Mouse (Mus musculus): ENCODE measurements around the gene Pnn. TPM values are rescaled to one million over a fixed set of nuclear protein-coding genes. Genes with fewer than 3 reads are reported as not detected.
"Not testable (repeated sequence)": the region's sequence is repeated elsewhere in the genome, so short reads cannot be mapped to it uniquely, and the experiment has no call there.

The Pnn gene
- total and polyA plus RNA-seq, 2 experiments from 2014 or later, result 11.8 to 41.3 TPM

- ATAC-seq (ENCODE audit: insufficient read depth, low read depth) (no peak), DNase-seq (ENCODE audit: low spot score) (no peak)
- no peaks in the 10 kb centered on the region for H3K27me3 ChIP-seq (ENCODE audit: control insufficient read depth, insufficient read depth, low read length)
- H3K27ac ChIP-seq (ENCODE audit: low read depth), result no peak overlapping the region
- H3K36me3 ChIP-seq (replicated peaks; ENCODE audit: control insufficient read depth, insufficient read depth, low read length), result peaks cover 17% of the 10 kb centered on the region
- H3K4me1 ChIP-seq (ENCODE audit: control insufficient read depth, insufficient read depth), result no peaks in the 10 kb centered on the region
- TF ChIP-seq EP300 (IDR thresholded peaks at IDR 0.05; ENCODE audit: low read depth), result no peak
- TF ChIP-seq CTCF (IDR thresholded peaks at IDR 0.05; ENCODE audit: low read depth), result no peak
- no peaks in the 10 kb centered on the region for H3K9me3 ChIP-seq (replicated peaks; ENCODE audit: control insufficient read depth, low read length)
- H3K4me3 ChIP-seq (ENCODE audit: low read depth, low read length), result no peak overlapping the region
- H3K4me2 ChIP-seq (ENCODE audit: low read depth, low read length), result no peak overlapping the region
- no peak overlapping the region for H3K9ac ChIP-seq (replicated peaks; ENCODE audit: low read depth, low read length)
Observed at GRCm38 (mm10) chr12:59053976-59054375, 12.7 kb upstream of the Pnn start.

- H3K9ac ChIP-seq (replicated peaks; ENCODE audit: low read depth, low read length), result no peak overlapping the region
- ATAC-seq (ENCODE audit: insufficient read depth, low read depth), result no peak
- no peak for TF ChIP-seq CTCF (IDR thresholded peaks at IDR 0.05; ENCODE audit: low read depth)
Observed at GRCm38 (mm10) chr12:59055196-59055850, 11.4 kb upstream of the Pnn start.

GRCm38 (mm10) chr12:59056222-59056621 is 10.5 kb upstream of the Pnn start:
- no peak overlapping the region for H3K27ac ChIP-seq (ENCODE audit: low read depth)
- WGBS, result 95% methylated on average over 11 of the region's 11 CpGs
- H3K27me3 ChIP-seq (ENCODE audit: control insufficient read depth, insufficient read depth, low read length), result no peaks in the 10 kb centered on the region
- peaks cover 13% of the 10 kb centered on the region; the same call in 1 of the 2 replicates for H3K4me1 ChIP-seq (ENCODE audit: control insufficient read depth, insufficient read depth)
- H3K4me3 ChIP-seq (ENCODE audit: low read depth, low read length), result no peak overlapping the region
- no peak overlapping the region for H3K9ac ChIP-seq (replicated peaks; ENCODE audit: low read depth, low read length)
- no peaks in the 10 kb centered on the region for H3K9me3 ChIP-seq (replicated peaks; ENCODE audit: control insufficient read depth, low read length)
- H3K36me3 ChIP-seq (replicated peaks; ENCODE audit: control insufficient read depth, insufficient read depth, low read length), result peaks cover 16% of the 10 kb centered on the region
- no peak overlapping the region for H3K4me2 ChIP-seq (ENCODE audit: low read depth, low read length)
- TF ChIP-seq CTCF (IDR thresholded peaks at IDR 0.05; ENCODE audit: low read depth), result no peak
- no peak for TF ChIP-seq EP300 (IDR thresholded peaks at IDR 0.05; ENCODE audit: low read depth)
- ATAC-seq (ENCODE audit: insufficient read depth, low read depth) (no peak), DNase-seq (ENCODE audit: low spot score) (no peak)

More at GRCm38 (mm10) chr12:59055196-59055850, 11.4 kb upstream of the Pnn start:
- 65% methylated on average over 4 of the region's 4 CpGs for WGBS
- no peaks in the 10 kb centered on the region for H3K27me3 ChIP-seq (ENCODE audit: control insufficient read depth, insufficient read depth, low read length)
- H3K9me3 ChIP-seq (replicated peaks; ENCODE audit: control insufficient read depth, low read length), result no peaks in the 10 kb centered on the region
- no peak overlapping the region for H3K4me3 ChIP-seq (ENCODE audit: low read depth, low read length)
- H3K27ac ChIP-seq (ENCODE audit: low read depth), result no peak overlapping the region
- H3K4me1 ChIP-seq (ENCODE audit: control insufficient read depth, insufficient read depth), result peaks cover 10% of the 10 kb centered on the region; the same call in 1 of the 2 replicates
- DNase-seq (ENCODE audit: low spot score), result no peak
- H3K36me3 ChIP-seq (replicated peaks; ENCODE audit: control insufficient read depth, insufficient read depth, low read length), result peaks cover 16% of the 10 kb centered on the region
- H3K4me2 ChIP-seq (ENCODE audit: low read depth, low read length), result no peak overlapping the region

- H3K36me3 ChIP-seq (replicated peaks; ENCODE audit: control insufficient read depth, insufficient read depth, low read length), result peaks cover 10% of the 10 kb centered on the region; the same call in 1 of the 2 replicates
- ATAC-seq (ENCODE audit: insufficient read depth, low read depth), result not testable (repeated sequence)
Observed at GRCm38 (mm10) chr12:59058242-59058641, 8.4 kb upstream of the Pnn start.

GRCm38 (mm10) chr12:59060322-59060721 is 6.4 kb upstream of the Pnn start:
- Histone ChIP-seq H3K36me3 (replicated peaks; ENCODE audit: control insufficient read depth, insufficient read depth, low read length) (peaks cover 10% of the 10 kb centered on the region; the same call in 1 of the 2 replicates), H3K9me3 (replicated peaks; ENCODE audit: control insufficient read depth, low read length) (no peaks in the 10 kb centered on the region), H3K4me1 (ENCODE audit: control insufficient read depth, insufficient read depth) (peaks cover 13% of the 10 kb centered on the region; the same call in 1 of the 2 replicates), H3K27me3 (ENCODE audit: control insufficient read depth, insufficient read depth, low read length) (0 out of 2 replicates have a peak, but pooled peaks cover 3% of the 10 kb centered on the region), H3K27ac (ENCODE audit: low read depth) (peak overlapping the region; percentile 96), H3K4me2 (ENCODE audit: low read depth, low read length) (peak overlapping the region; percentile 82), H3K9ac (replicated peaks; ENCODE audit: low read depth, low read length) (peak overlapping the region; percentile 93), H3K4me3 (ENCODE audit: low read depth, low read length) (peak overlapping the region; percentile 91)
- TF ChIP-seq EP300 (IDR thresholded peaks at IDR 0.05; ENCODE audit: low read depth), result 0 out of 2 replicates have a peak, but pooled peaks have one; percentile 5
- TF ChIP-seq CTCF (IDR thresholded peaks at IDR 0.05; ENCODE audit: low read depth), result no peak
- 38% methylated on average over 4 of the region's 4 CpGs for WGBS
- DNase-seq (ENCODE audit: low spot score) (no peak), ATAC-seq (ENCODE audit: insufficient read depth, low read depth) (no peak)

More at GRCm38 (mm10) chr12:59058242-59058641, 8.4 kb upstream of the Pnn start:
- DNase-seq (ENCODE audit: low spot score); H3K27me3 ChIP-seq (ENCODE audit: control insufficient read depth, insufficient read depth, low read length); H3K4me3 ChIP-seq (ENCODE audit: low read depth, low read length); H3K4me2 ChIP-seq (ENCODE audit: low read depth, low read length); H3K27ac ChIP-seq (ENCODE audit: low read depth); H3K9ac ChIP-seq (replicated peaks; ENCODE audit: low read depth, low read length); H3K9me3 ChIP-seq (replicated peaks; ENCODE audit: control insufficient read depth, low read length): not testable (repeated sequence)
- 85% methylated on average over 5 of the region's 5 CpGs for WGBS
- peaks cover 13% of the 10 kb centered on the region; the same call in 1 of the 2 replicates for H3K4me1 ChIP-seq (ENCODE audit: control insufficient read depth, insufficient read depth)
